Mouse (Mus musculus): Measurements from ENCODE around the gene Slc22a1. TPM values are rescaled to one million over a fixed set of nuclear protein-coding genes. Genes with fewer than 3 reads are reported as not detected.

Slc22a1 gene
- polyA plus RNA-seq, 1 experiment, result not detected

- H3K79me3 ChIP-seq (ENCODE audit: low read depth), result no peaks in the 10 kb centered on the region
- no peak overlapping the region for H3ac ChIP-seq (ENCODE audit: control insufficient read depth, insufficient read length, low read depth)
- TF ChIP-seq MAX (IDR thresholded peaks at IDR 0.05), result no peak
- no peak for TF ChIP-seq CTCF (IDR thresholded peaks at IDR 0.05; ENCODE audit: control insufficient read depth, insufficient read depth, insufficient read length)
- no peak for TF ChIP-seq MYOD1 (IDR thresholded peaks at IDR 0.05; ENCODE audit: control insufficient read depth, insufficient read length, low read depth)
- no peak for TF ChIP-seq CEBPB (IDR thresholded peaks at IDR 0.05; ENCODE audit: low read depth)
- TF ChIP-seq MYOG (IDR thresholded peaks at IDR 0.05; ENCODE audit: control insufficient read depth, extremely low read depth, insufficient read length), result no peak
- H3K4me3 ChIP-seq (ENCODE audit: insufficient read depth, poor library complexity, severe bottlenecking), result no peak overlapping the region
- H3K36me3 ChIP-seq (ENCODE audit: control insufficient read depth, insufficient read depth), result no peaks in the 10 kb centered on the region
- no peaks in the 10 kb centered on the region for H3K79me2 ChIP-seq (ENCODE audit: control insufficient read depth, insufficient read depth)
- peaks cover 16% of the 10 kb centered on the region for H3K27me3 ChIP-seq (ENCODE audit: control insufficient read depth, insufficient read depth, insufficient read length)
Observed at GRCm38 (mm10) chr17:12645461-12645860, 30.2 kb downstream of the Slc22a1 start.

GRCm38 (mm10) chr17:12641087-12641486, 34.5 kb downstream of the Slc22a1 start:
- Histone ChIP-seq H3K36me3 (ENCODE audit: control insufficient read depth, insufficient read depth) (no peaks in the 10 kb centered on the region), H3K79me3 (ENCODE audit: low read depth) (no peaks in the 10 kb centered on the region), H3K79me2 (ENCODE audit: control insufficient read depth, insufficient read depth) (no peaks in the 10 kb centered on the region), H3K27me3 (ENCODE audit: control insufficient read depth, insufficient read depth, insufficient read length) (no peaks in the 10 kb centered on the region), H3K4me3 (ENCODE audit: insufficient read depth, poor library complexity, severe bottlenecking) (no peak overlapping the region), H3ac (ENCODE audit: control insufficient read depth, insufficient read length, low read depth) (no peak overlapping the region)
- TF ChIP-seq MAX (IDR thresholded peaks at IDR 0.05), result no peak
- TF ChIP-seq USF1 (IDR thresholded peaks at IDR 0.05; ENCODE audit: low read depth), result no peak
- no peak for TF ChIP-seq MYOG (IDR thresholded peaks at IDR 0.05; ENCODE audit: control insufficient read depth, extremely low read depth, insufficient read length)
- no peak for TF ChIP-seq MYOD1 (IDR thresholded peaks at IDR 0.05; ENCODE audit: control insufficient read depth, insufficient read length, low read depth)
- no peak for TF ChIP-seq CEBPB (IDR thresholded peaks at IDR 0.05; ENCODE audit: low read depth)
- TF ChIP-seq FOSL1 (IDR thresholded peaks at IDR 0.05; ENCODE audit: insufficient read depth, low read length, poor library complexity, severe bottlenecking), result no peak
- TF ChIP-seq CTCF (IDR thresholded peaks at IDR 0.05; ENCODE audit: control insufficient read depth, insufficient read depth, insufficient read length), result no peak

DNA sequence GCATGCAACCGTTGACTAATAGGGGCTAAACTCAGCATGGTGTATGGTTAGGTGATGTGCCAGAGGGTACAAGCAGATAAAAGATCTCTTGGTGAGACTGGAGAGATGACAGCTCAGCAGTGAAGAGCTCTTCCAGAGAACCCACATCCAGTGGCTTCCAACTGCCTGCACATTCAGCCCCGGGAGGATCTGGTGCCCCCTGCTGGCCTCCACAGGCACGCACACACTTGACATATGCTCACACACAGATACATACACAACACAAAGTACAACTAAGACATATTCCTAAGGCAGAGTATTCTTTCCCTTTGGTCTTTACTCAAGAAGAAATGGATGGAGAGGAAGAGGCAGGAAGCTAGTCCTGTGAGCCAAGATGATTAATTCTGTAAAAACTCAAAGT, 36.0 kb downstream of the Slc22a1 start:
- Histone ChIP-seq H3K27me3 (ENCODE audit: control insufficient read depth, insufficient read depth, insufficient read length) (no peaks in the 10 kb centered on the region), H3K79me2 (ENCODE audit: control insufficient read depth, insufficient read depth) (no peaks in the 10 kb centered on the region), H3K4me3 (ENCODE audit: insufficient read depth, poor library complexity, severe bottlenecking) (no peak overlapping the region), H3K79me3 (ENCODE audit: low read depth) (no peaks in the 10 kb centered on the region), H3K36me3 (ENCODE audit: control insufficient read depth, insufficient read depth) (no peaks in the 10 kb centered on the region), H3ac (ENCODE audit: control insufficient read depth, insufficient read length, low read depth) (no peak overlapping the region)
- TF ChIP-seq USF1 (IDR thresholded peaks at IDR 0.05; ENCODE audit: low read depth) (no peak), CTCF (IDR thresholded peaks at IDR 0.05; ENCODE audit: control insufficient read depth, insufficient read depth, insufficient read length) (no peak), MAX (IDR thresholded peaks at IDR 0.05) (no peak), CEBPB (IDR thresholded peaks at IDR 0.05; ENCODE audit: low read depth) (no peak), MYOD1 (IDR thresholded peaks at IDR 0.05; ENCODE audit: control insufficient read depth, insufficient read length, low read depth) (no peak), MYOG (IDR thresholded peaks at IDR 0.05; ENCODE audit: control insufficient read depth, extremely low read depth, insufficient read length) (no peak), FOSL1 (IDR thresholded peaks at IDR 0.05; ENCODE audit: insufficient read depth, low read length, poor library complexity, severe bottlenecking) (no peak)

DNA sequence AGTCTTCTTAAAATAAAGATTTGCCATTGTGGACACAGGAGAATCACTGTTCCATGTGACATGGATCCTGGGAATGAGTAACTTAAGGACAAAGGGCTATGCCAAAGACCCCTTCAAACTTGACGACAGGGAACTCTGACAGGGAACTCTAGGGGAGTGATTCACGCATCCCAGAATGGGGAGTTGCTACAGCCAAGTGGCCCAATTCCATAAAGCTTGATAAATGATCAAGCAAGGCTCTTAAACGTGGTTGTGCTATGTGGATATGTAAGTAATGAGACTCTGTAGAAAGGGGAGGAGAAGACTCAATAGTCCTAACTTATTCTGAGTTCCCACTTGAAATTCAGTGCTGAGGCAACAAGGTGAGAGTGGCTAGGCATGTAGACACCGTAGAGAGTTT, 40.8 kb downstream of the Slc22a1 start:
- H3K36me3 ChIP-seq (ENCODE audit: control insufficient read depth, insufficient read depth), result no peaks in the 10 kb centered on the region
- H3K79me3 ChIP-seq (ENCODE audit: low read depth), result no peaks in the 10 kb centered on the region
- H3ac ChIP-seq (ENCODE audit: control insufficient read depth, insufficient read length, low read depth), result no peak overlapping the region
- no peaks in the 10 kb centered on the region for H3K27me3 ChIP-seq (ENCODE audit: control insufficient read depth, insufficient read depth, insufficient read length)
- TF ChIP-seq USF1 (IDR thresholded peaks at IDR 0.05; ENCODE audit: low read depth) (no peak), CTCF (IDR thresholded peaks at IDR 0.05; ENCODE audit: control insufficient read depth, insufficient read depth, insufficient read length) (no peak), MYOG (IDR thresholded peaks at IDR 0.05; ENCODE audit: control insufficient read depth, extremely low read depth, insufficient read length) (no peak), MAX (IDR thresholded peaks at IDR 0.05) (no peak), CEBPB (IDR thresholded peaks at IDR 0.05; ENCODE audit: low read depth) (no peak), FOSL1 (IDR thresholded peaks at IDR 0.05; ENCODE audit: insufficient read depth, low read length, poor library complexity, severe bottlenecking) (no peak)
- no peaks in the 10 kb centered on the region for H3K79me2 ChIP-seq (ENCODE audit: control insufficient read depth, insufficient read depth)
- H3K4me3 ChIP-seq (ENCODE audit: insufficient read depth, poor library complexity, severe bottlenecking), result no peak overlapping the region

DNA sequence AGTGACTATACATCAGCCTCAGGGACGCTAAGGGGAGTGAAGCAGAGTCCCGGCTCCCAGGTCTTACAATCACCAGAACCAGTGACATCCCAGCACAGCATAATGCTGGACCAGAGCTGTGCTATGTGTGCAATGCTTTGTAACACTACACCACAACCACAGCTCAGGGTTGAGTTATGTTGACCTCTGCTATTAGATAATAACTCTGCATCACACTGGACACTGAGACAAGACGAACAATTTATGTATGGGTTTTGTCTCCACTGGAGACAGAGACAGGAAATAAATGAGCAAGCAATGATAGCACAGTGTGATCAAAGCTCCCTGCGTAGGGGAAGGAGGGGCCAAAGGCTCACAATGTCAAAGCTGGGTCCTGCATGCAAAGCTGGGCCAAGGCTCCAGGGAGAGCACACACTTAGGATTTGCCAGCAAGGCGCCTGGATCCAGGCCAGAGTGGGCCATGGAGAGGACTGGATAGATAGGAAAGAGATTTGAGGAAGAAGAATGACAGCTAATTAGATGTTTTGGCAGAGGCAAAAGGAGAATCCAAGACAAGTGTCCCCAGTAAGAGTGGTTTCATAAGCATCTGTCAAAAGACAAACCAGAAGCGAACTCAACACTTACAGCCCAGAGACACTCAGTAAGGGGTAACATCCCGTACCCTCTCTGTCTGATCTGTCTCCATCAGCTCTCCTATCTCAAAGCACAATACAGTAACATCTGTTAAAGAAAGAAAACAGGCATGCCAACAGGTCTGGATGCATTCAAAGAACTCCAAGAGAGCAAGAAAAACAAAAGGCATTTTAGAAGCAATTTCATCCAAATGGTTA, 43.6 kb downstream of the Slc22a1 start:
- no peak overlapping the region for H3ac ChIP-seq (ENCODE audit: control insufficient read depth, insufficient read length, low read depth)
- H3K79me2 ChIP-seq (ENCODE audit: control insufficient read depth, insufficient read depth), result no peaks in the 10 kb centered on the region

More for the DNA sequence above, 43.6 kb downstream of the Slc22a1 start:
- H3K36me3 ChIP-seq (ENCODE audit: control insufficient read depth, insufficient read depth), result no peaks in the 10 kb centered on the region
- TF ChIP-seq CTCF (IDR thresholded peaks at IDR 0.05; ENCODE audit: control insufficient read depth, insufficient read depth, insufficient read length), result no peak
- no peak for TF ChIP-seq MAX (IDR thresholded peaks at IDR 0.05)
- TF ChIP-seq USF1 (IDR thresholded peaks at IDR 0.05; ENCODE audit: low read depth), result no peak
- TF ChIP-seq FOSL1 (IDR thresholded peaks at IDR 0.05; ENCODE audit: insufficient read depth, low read length, poor library complexity, severe bottlenecking), result no peak
- no peak for TF ChIP-seq MYOD1 (IDR thresholded peaks at IDR 0.05; ENCODE audit: control insufficient read depth, insufficient read length, low read depth)
- no peak for TF ChIP-seq CEBPB (IDR thresholded peaks at IDR 0.05; ENCODE audit: low read depth)
- no peak for TF ChIP-seq MYOG (IDR thresholded peaks at IDR 0.05; ENCODE audit: control insufficient read depth, extremely low read depth, insufficient read length)
- no peaks in the 10 kb centered on the region for H3K27me3 ChIP-seq (ENCODE audit: control insufficient read depth, insufficient read depth, insufficient read length)
- no peaks in the 10 kb centered on the region for H3K79me3 ChIP-seq (ENCODE audit: low read depth)
- H3K4me3 ChIP-seq (ENCODE audit: insufficient read depth, poor library complexity, severe bottlenecking), result no peak overlapping the region

All from C2C12 (cell line).